Mouse (Mus musculus): ENCODE measurements around the gene Gm45140. TPM values are rescaled to one million over a fixed set of nuclear protein-coding genes. Genes with fewer than 3 reads are reported as not detected.

Gm45140 gene
- polyA plus RNA-seq, 1 experiment from 2014 or later: 3.0 TPM

DNA sequence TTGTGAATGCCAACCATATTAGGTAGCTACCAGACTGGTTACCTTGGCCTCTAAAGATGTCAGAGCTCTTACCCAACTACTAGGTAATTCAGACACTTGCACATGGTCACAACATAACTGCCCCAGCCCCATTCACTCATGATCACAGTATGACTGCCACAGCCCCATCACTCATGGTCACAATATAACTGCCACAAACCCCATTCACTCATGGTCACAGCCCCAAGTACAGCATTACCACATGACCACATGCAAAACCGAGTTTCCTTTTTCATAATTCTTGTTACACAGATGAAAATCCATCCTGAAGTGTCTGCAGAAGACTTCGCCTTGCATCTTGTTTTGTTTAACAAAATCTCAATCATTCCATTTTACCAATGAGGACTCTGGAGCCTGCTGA lies 87.5 kb downstream of the Gm45140 start:
- 79% methylated on average over 2 of the region's 2 CpGs for WGBS
- ATAC-seq (ENCODE audit: insufficient read depth, low FRiP score): no peak
- H3K9me3 ChIP-seq (replicated peaks; ENCODE audit: control insufficient read depth, low read length): no peaks in the 10 kb centered on the region
- no peaks in the 10 kb centered on the region for H3K27me3 ChIP-seq (ENCODE audit: control insufficient read depth, insufficient read depth, low read length)
- peaks cover 10% of the 10 kb centered on the region; the same call in 1 of the 2 replicates for H3K4me1 ChIP-seq (ENCODE audit: control insufficient read depth, insufficient read depth, low read length)
- no peak overlapping the region for H3K9ac ChIP-seq (ENCODE audit: low read length)
- no peak overlapping the region for H3K4me2 ChIP-seq (ENCODE audit: low read depth, low read length)
- no peak overlapping the region for H3K4me3 ChIP-seq (replicated peaks; ENCODE audit: low read length)
- H3K36me3 ChIP-seq (ENCODE audit: control insufficient read depth, insufficient read depth, low read length): no peaks in the 10 kb centered on the region
- H3K27ac ChIP-seq (ENCODE audit: low read length): no peak overlapping the region

DNA sequence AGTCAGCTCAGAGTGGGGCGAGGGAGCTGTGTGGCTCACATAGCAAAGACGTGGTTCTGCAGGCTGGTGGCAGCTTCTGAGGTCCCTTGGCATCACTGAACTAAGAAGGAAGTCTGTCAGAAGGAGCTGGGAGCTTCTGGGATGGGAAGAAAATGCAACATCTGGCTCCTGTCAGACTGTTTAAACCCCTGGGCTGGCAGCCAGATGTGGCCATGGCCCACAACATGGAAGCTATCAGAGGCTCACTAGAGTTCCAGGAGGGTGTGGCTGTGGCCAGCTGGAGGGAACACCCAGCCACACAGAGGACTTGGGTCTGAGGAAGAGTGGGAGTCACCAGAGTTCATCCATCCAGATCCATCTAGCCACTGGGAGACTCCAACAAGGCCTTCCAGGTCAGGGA lies 88.7 kb downstream of the Gm45140 start:
- peak; percentile 76; the same call in 1 of the 2 replicates for ATAC-seq (ENCODE audit: insufficient read depth, low FRiP score)
- WGBS: 56% methylated on average over 2 of the region's 2 CpGs
- Histone ChIP-seq H3K4me3 (replicated peaks; ENCODE audit: low read length) (no peak overlapping the region), H3K4me1 (ENCODE audit: control insufficient read depth, insufficient read depth, low read length) (peaks cover 10% of the 10 kb centered on the region; the same call in 1 of the 2 replicates), H3K27me3 (ENCODE audit: control insufficient read depth, insufficient read depth, low read length) (no peaks in the 10 kb centered on the region), H3K9ac (ENCODE audit: low read length) (no peak overlapping the region), H3K9me3 (replicated peaks; ENCODE audit: control insufficient read depth, low read length) (no peaks in the 10 kb centered on the region), H3K36me3 (ENCODE audit: control insufficient read depth, insufficient read depth, low read length) (no peaks in the 10 kb centered on the region), H3K4me2 (ENCODE audit: low read depth, low read length) (no peak overlapping the region), H3K27ac (ENCODE audit: low read length) (peak overlapping the region; percentile 47; the same call in 1 of the 2 replicates)

DNA sequence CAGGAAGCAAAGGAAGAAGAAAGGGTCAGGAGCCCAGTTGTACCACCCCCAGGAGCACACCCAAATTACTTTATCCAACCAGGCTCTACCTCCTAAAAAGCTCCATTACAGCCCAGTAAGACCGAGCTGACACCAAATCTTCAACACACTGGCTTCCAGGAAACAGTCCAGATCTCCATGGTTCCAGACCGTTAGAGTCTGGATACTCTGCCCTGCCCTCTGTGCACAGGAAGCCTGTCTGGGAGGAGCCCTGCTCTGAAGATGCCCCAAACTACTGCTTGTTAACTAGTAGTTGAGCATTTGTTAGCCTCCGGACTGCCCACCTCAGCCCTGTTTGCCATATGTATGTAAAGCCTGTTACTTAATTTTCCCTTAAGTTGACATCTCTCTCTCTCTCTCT lies 89.5 kb downstream of the Gm45140 start:
- H3K27me3 ChIP-seq (ENCODE audit: control insufficient read depth, insufficient read depth, low read length): no peaks in the 10 kb centered on the region
- ATAC-seq (ENCODE audit: insufficient read depth, low FRiP score): no peak
- no peak overlapping the region for H3K4me3 ChIP-seq (replicated peaks; ENCODE audit: low read length)
- no peak overlapping the region for H3K4me2 ChIP-seq (ENCODE audit: low read depth, low read length)
- 46% methylated on average over 3 of the region's 3 CpGs for WGBS
- peaks cover 10% of the 10 kb centered on the region; the same call in 1 of the 2 replicates for H3K4me1 ChIP-seq (ENCODE audit: control insufficient read depth, insufficient read depth, low read length)
- H3K9me3 ChIP-seq (replicated peaks; ENCODE audit: control insufficient read depth, low read length): no peaks in the 10 kb centered on the region
- H3K9ac ChIP-seq (ENCODE audit: low read length): no peak overlapping the region
- no peaks in the 10 kb centered on the region for H3K36me3 ChIP-seq (ENCODE audit: control insufficient read depth, insufficient read depth, low read length)
- H3K27ac ChIP-seq (ENCODE audit: low read length): 0 out of 2 replicates have a peak overlapping the region, but pooled peaks have one; percentile 1

DNA sequence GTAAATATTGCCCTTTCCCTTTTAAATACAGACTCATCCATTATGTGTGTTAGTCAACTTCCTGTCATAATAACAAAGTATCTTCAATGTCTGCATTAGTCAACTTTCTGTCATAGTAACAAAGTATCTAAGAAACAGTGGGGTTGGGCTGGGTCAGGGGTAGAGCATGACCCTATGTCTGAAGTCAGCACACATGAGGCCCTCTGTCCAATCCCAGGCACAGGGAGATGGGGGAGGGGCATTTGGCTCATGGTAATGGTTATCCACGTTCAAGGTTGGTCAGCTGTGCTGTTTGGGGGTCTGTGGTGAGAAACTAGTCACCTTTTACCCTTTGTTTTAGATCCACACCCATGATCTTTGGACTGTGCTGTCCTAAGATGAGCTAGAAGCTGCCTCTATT lies 90.3 kb downstream of the Gm45140 start:
- WGBS: 28% methylated on average over 1 of the region's 1 CpGs
- Histone ChIP-seq H3K27ac (ENCODE audit: low read length) (no peak overlapping the region), H3K4me3 (replicated peaks; ENCODE audit: low read length) (no peak overlapping the region), H3K27me3 (ENCODE audit: control insufficient read depth, insufficient read depth, low read length) (no peaks in the 10 kb centered on the region), H3K4me1 (ENCODE audit: control insufficient read depth, insufficient read depth, low read length) (peaks cover 10% of the 10 kb centered on the region; the same call in 1 of the 2 replicates), H3K9ac (ENCODE audit: low read length) (no peak overlapping the region), H3K9me3 (replicated peaks; ENCODE audit: control insufficient read depth, low read length) (no peaks in the 10 kb centered on the region), H3K4me2 (ENCODE audit: low read depth, low read length) (no peak overlapping the region), H3K36me3 (ENCODE audit: control insufficient read depth, insufficient read depth, low read length) (no peaks in the 10 kb centered on the region)
- ATAC-seq (ENCODE audit: insufficient read depth, low FRiP score): no peak

DNA sequence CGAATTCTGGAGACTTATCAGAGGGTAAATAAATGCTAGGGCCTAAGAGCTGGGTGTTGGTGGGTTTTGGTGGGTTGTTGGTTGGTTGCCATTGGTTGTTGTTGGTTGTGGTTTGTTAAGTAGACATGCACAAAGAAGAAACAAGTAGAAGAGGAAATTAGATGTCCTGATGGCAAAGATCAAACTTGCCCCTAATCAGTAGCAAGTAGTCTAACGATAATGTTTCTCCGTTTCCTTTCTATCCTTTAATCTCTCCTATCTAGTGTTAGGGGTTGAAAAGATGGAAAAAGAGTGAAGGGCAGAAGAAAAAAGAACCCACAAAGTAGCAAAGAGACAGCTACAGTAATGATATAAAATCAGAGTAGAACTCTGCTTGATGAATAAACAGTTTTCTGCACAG lies 91.0 kb downstream of the Gm45140 start:
- no peak overlapping the region for H3K4me2 ChIP-seq (ENCODE audit: low read depth, low read length)
- H3K4me1 ChIP-seq (ENCODE audit: control insufficient read depth, insufficient read depth, low read length): peaks cover 10% of the 10 kb centered on the region; the same call in 1 of the 2 replicates
- H3K36me3 ChIP-seq (ENCODE audit: control insufficient read depth, insufficient read depth, low read length): no peaks in the 10 kb centered on the region
- H3K4me3 ChIP-seq (replicated peaks; ENCODE audit: low read length): no peak overlapping the region
- 80% methylated on average over 3 of the region's 3 CpGs for WGBS
- H3K9ac ChIP-seq (ENCODE audit: low read length): no peak overlapping the region
- H3K27me3 ChIP-seq (ENCODE audit: control insufficient read depth, insufficient read depth, low read length): no peaks in the 10 kb centered on the region
- no peaks in the 10 kb centered on the region for H3K9me3 ChIP-seq (replicated peaks; ENCODE audit: control insufficient read depth, low read length)
- no peak overlapping the region for H3K27ac ChIP-seq (ENCODE audit: low read length)
- no peak for ATAC-seq (ENCODE audit: insufficient read depth, low FRiP score)

DNA sequence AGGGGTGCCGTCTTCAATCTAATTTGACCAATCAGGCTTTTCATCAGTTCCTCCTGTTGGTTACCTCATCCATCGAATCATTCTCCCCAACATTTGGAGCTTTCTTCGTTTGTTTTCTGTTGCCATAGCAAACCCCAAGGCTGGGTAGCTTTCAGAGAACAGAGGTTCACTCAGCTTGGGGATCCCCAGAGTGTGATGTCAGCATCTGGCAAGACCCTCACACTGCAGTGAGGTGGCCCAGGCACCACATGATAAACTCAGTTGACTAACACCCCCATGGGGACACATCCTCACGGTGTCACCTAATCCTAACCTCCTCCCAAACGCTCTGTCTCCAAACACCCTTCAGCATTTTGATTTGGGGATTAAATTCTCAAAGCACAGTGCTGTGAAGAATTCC lies 92.3 kb downstream of the Gm45140 start:
- ATAC-seq (ENCODE audit: insufficient read depth, low FRiP score): no peak

DNA sequence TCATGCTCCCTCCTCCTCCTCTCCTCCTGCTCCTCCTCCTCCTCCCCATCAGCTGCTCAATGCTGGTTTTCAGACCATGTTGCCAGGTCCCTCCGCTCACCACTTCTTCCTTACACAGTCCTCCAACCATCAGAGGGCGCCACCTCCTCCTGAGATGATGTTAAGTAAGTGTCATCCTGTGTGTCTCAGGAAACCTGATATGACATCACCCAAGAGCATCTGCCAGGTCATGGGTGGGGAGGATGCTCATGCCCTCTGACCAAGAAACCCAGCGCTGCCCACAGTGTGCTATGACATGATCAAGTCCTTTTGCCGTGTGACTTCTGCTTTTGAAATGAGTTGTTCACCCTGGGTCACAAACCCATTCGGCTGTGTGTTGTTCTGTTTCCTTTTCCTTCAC lies 92.8 kb downstream of the Gm45140 start:
- Histone ChIP-seq H3K4me2 (ENCODE audit: low read depth, low read length) (no peak overlapping the region), H3K4me3 (replicated peaks; ENCODE audit: low read length) (no peak overlapping the region), H3K27me3 (ENCODE audit: control insufficient read depth, insufficient read depth, low read length) (no peaks in the 10 kb centered on the region), H3K9ac (ENCODE audit: low read length) (no peak overlapping the region), H3K9me3 (replicated peaks; ENCODE audit: control insufficient read depth, low read length) (no peaks in the 10 kb centered on the region), H3K4me1 (ENCODE audit: control insufficient read depth, insufficient read depth, low read length) (peaks cover 14% of the 10 kb centered on the region; the same call in 1 of the 2 replicates), H3K27ac (ENCODE audit: low read length) (no peak overlapping the region), H3K36me3 (ENCODE audit: control insufficient read depth, insufficient read depth, low read length) (no peaks in the 10 kb centered on the region)
- no peak for ATAC-seq (ENCODE audit: insufficient read depth, low FRiP score)
- 77% methylated on average over 5 of the region's 5 CpGs for WGBS

More for the DNA sequence above, 92.3 kb downstream of the Gm45140 start:
- H3K27me3 ChIP-seq (ENCODE audit: control insufficient read depth, insufficient read depth, low read length): no peaks in the 10 kb centered on the region
- H3K27ac ChIP-seq (ENCODE audit: low read length): no peak overlapping the region
- H3K4me3 ChIP-seq (replicated peaks; ENCODE audit: low read length): no peak overlapping the region
- no peaks in the 10 kb centered on the region for H3K9me3 ChIP-seq (replicated peaks; ENCODE audit: control insufficient read depth, low read length)
- H3K9ac ChIP-seq (ENCODE audit: low read length): no peak overlapping the region
- H3K4me2 ChIP-seq (ENCODE audit: low read depth, low read length): no peak overlapping the region
- WGBS: 71% methylated on average over 5 of the region's 5 CpGs
- peaks cover 10% of the 10 kb centered on the region; the same call in 1 of the 2 replicates for H3K4me1 ChIP-seq (ENCODE audit: control insufficient read depth, insufficient read depth, low read length)
- H3K36me3 ChIP-seq (ENCODE audit: control insufficient read depth, insufficient read depth, low read length): no peaks in the 10 kb centered on the region

DNA sequence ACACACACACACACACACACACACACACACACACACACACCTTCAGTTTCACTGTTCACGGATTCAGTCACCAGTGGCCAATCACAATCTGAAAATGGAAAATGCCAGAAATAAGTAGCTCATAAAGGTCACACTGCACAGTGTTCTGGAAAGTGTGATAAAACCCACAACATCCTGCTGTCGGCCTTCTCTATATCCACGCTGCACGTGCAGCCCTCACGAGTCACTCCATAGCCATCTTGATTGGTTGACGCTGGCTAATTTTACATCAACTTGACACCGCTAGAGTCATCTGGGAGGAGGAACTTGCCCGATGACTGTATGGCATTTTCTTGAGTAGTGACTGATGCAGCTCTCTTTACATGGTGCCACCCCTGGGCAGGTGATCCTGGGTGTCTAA lies 93.6 kb downstream of the Gm45140 start:
- H3K4me2 ChIP-seq (ENCODE audit: low read depth, low read length): no peak overlapping the region
- no peak for ATAC-seq (ENCODE audit: insufficient read depth, low FRiP score)
- no peak overlapping the region for H3K4me3 ChIP-seq (replicated peaks; ENCODE audit: low read length)
- peaks cover 10% of the 10 kb centered on the region; the same call in 1 of the 2 replicates for H3K4me1 ChIP-seq (ENCODE audit: control insufficient read depth, insufficient read depth, low read length)
- H3K27ac ChIP-seq (ENCODE audit: low read length): no peak overlapping the region
- no peak overlapping the region for H3K9ac ChIP-seq (ENCODE audit: low read length)
- H3K36me3 ChIP-seq (ENCODE audit: control insufficient read depth, insufficient read depth, low read length): no peaks in the 10 kb centered on the region
- WGBS: 84% methylated on average over 8 of the region's 8 CpGs
- no peaks in the 10 kb centered on the region for H3K27me3 ChIP-seq (ENCODE audit: control insufficient read depth, insufficient read depth, low read length)
- H3K9me3 ChIP-seq (replicated peaks; ENCODE audit: control insufficient read depth, low read length): no peaks in the 10 kb centered on the region

DNA sequence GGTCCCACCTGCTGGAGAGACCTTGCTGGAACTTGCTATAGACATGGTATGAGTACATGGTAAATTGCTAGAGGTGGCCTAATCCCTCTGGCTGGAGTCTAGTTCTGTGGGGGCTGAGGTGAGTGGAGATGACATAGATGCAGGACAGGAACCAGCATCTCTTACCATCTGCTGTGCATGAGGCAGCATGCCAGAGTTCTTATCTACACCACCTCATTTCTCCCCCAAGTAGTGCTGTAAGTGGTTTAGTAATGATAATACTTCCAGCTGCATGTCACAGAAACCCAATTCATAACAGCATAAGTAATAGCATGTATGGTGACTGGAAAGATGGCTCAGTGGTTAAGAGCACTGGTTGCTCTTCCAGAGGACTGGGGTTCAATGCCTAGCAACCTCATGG lies 95.1 kb downstream of the Gm45140 start:
- no peak overlapping the region for H3K4me2 ChIP-seq (ENCODE audit: low read depth, low read length)
- H3K4me1 ChIP-seq (ENCODE audit: control insufficient read depth, insufficient read depth, low read length): 0 out of 2 replicates have a peak, but pooled peaks cover 4% of the 10 kb centered on the region
- no peak for ATAC-seq (ENCODE audit: insufficient read depth, low FRiP score)
- H3K27ac ChIP-seq (ENCODE audit: low read length): no peak overlapping the region
- H3K9me3 ChIP-seq (replicated peaks; ENCODE audit: control insufficient read depth, low read length): no peaks in the 10 kb centered on the region
- no peaks in the 10 kb centered on the region for H3K36me3 ChIP-seq (ENCODE audit: control insufficient read depth, insufficient read depth, low read length)
- no peak overlapping the region for H3K4me3 ChIP-seq (replicated peaks; ENCODE audit: low read length)
- no peak overlapping the region for H3K9ac ChIP-seq (ENCODE audit: low read length)
- H3K27me3 ChIP-seq (ENCODE audit: control insufficient read depth, insufficient read depth, low read length): no peaks in the 10 kb centered on the region
